Mouse (Mus musculus) heart, adult 9 months (tissue): ENCODE measurements at regions not wholly inside any gene's neighbourhood (a gene's known extent, or its start where the extent isn't known, plus 50 kb on each side); places are given as distances from the start of the nearest gene placed in this dataset.

Experiments
- DNase-seq, 2 experiments: peaks; one replicate each; pipeline ENCODE4 v3.0.0; 2022; ENCODE audit warnings: low spot score in 2 of 2

DNA sequence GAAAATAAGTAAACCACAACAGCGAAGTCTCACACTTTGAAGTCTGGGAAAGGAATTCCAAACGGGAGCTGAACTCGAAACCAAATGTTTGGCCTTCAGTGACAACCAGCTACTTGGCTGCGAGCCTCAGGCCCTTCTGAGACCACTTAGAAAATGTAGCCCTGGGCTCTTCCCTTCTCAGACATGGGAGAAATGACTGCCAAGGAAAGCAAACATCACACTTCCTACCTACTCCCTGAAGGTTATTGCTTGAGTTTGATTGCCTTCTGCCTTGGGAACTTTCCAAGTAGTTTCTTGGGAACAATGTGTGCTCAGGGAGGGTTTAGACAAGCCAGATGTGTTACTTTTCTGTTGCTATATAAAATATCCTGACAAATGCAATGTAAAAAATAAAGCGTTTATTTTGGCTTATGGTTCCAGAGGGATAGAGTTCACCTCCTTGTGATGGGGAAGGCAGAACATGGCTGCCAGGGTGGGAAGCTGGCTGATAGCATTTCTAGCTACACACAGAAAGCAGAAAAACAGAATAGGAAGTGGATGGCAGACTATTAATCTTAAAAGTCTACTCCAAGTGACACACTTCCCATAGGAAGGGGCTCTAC, 194.8 kb upstream of the Rack1 start:
- DNase-seq: peak; percentile 79 to 85

DNA sequence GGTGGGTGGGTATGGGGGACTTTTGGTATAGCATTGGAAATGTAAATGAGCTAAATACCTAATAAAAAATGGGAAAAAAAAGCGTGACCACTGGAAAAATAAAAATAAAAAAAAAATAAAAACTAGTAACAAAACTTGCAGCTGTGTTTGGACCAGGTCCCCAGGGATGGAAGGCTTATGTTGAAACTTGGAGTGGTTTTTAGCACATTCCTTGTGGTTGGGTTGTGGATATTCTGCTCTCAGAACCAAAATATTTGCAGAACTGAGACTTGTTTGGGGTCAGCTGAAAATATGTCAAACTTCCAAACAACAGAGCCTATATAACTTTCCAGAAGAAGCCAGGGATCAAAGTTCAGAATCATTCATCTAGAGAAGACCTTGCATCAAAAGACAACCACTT, 199.0 kb upstream of the Rack1 start:
- DNase-seq: peak; percentile 34 to 67

DNA sequence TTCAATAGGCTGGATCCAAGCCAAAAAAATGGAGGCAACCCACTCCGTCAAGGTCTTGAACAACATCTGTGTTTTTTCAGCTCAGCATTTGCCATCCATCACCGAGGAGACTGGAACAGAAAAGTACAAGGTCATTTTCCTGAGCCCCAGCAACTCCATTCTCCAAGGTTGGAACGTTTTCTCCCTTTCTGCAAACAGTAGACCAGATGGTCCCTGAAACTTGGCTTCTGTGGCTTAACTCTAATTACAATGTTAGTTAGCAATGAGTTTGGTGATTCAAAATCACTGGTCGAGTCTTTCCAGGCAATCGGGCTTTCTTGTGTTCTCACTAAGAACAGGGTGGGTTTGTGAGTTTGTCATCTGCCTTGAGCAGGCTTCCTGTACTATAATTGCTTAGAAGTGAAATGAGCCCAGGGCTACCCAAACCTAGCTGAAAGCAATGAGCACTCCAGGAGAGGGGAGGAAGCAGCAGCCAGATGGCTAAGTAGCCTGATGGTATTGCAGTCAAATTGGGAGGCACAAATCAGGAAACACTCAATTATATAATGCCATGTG, 200.5 kb upstream of the Rack1 start:
- peak; percentile 60 to 61 for DNase-seq

DNA sequence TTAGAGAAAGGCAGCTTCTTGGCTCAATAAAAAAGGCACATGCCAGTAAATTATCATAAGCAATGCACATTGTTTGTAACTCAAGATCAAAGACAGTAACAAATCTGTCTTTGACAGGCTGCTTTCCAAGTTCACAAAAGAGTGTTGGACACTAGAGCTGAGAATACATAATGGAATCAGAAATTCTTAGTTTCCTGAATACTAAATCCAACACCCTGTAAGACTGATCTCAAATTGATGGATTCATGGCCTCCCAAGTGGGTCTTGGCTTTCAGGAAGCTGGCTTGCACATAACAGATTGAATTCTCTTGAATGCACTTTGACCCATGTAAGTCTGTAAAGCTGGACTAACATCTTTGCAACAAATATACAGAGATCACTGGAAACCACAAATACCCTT, 201.1 kb upstream of the Rack1 start:
- DNase-seq: no peak

DNA sequence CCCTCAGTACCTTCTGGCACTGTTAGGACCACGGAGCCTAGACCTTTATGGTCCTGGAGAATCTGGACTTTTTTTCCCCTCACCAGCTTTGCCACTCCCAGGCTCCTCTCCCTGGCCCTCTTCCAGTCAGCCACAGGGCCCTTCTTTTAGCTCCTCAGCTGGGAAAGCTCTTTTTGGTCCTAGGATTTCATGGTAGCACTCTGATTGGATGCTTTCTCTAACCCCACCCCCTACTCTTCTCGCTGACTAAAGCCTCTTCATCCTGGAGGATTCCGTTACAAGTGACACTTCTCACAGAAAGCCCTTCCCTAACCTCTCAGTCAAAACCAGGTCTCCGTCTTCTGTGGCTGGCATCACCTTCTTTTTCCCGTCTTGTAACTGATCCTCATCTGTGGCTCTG, 205.7 kb upstream of the Rack1 start:
- DNase-seq: no peak

DNA sequence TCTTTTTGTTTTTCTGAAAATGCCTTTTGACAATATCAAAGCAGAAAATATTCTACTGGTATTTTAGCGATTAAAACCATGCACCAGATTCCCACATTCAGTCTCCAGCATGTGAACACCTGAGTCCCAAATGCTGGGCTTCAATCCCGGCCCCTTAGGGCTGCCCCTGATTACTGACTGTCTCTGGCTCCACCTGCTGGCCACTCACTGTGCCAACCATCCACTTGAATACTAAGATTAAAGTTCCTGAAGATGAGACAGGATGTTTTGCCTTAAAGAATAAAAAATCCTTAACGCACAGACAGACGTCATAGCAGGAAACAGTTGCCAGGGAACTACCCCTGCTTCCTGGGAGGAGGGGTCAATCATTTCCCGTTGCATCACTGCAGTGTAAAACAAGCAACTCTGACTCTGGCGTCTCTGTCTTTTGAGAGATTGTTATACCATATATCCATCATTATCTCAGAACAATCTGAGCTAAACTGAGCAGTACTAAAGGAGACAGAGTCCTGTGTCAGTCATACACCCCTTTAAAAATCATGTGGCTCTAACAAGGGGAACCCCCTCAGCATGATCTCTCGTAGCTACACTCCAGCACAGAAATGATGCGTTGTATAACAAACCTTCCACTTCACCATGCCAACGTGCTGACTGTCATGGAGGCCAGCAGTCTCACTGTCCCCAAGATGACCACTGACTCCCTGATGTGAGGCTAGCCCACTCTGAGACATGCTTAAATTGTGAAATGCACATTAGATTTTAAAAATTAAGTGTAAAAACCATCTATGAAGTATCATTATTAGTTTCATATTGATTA, 211.1 kb upstream of the Rack1 start:
- peak; percentile 16 to 31 for DNase-seq

DNA sequence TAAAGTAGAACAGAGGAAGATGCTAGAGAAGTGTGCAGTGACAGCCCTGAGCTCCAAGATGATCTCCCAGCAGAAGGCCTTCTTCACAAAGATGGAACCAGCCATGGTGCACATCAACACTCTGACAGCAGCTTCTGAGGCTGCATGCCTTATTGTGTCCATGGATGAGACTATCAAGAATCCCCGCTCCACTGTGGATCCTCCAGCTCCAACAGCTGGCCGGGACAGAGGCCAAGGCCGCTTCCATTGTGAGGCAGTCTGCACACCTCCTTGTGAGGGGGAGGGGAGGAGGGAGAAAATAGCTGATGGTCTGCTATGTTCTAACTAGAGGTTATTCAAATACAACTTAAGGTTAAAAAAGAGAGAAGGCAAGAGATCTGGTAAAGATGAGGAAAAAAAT, 231.4 kb upstream of the Rack1 start:
- no peak for DNase-seq

DNA sequence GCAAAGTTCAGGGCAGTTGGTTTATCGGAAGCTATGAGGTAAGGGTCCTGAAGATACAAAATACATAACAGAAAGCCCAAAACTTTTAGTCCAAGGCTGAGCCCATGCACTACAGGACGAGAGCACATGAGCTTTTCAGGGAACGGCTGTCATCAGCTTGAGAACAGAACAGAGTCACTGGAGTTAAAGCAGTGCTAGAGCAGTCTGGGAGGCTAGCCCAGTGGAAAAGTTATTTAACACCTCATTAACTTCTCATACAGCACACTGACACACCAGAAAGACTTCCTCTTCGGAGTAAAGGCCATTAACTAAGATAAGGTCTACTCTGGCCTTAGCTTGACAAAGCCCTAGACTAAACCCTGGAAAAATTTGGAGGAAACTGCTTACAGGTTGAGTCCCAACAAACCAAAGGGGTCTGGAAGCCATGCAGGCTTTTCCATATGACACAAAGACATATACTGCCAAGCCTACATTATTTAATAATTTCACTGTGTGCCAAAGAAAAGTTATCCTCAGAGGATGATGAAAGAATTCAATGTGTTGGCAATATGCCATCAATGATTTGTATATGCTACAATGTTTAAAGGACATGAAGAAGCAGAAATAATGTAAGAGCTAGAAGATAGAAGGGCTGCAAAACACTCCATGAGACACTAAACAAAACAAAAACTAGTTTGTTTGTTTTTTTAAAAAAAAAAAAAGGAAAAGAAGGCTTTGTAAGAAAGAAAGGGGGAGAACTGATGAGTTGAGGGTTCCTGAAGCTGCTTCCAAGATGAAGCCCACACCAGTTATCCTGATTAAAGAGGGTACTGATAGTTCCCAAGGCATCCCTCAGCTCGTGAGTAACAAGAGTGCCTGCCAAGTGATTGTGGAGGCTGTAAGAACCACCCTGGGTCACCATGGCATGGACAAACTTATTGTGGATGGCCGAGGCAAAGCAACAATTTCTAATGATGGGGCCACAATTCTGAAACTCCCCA, 232.3 kb upstream of the Rack1 start:
- no peak for DNase-seq

DNA sequence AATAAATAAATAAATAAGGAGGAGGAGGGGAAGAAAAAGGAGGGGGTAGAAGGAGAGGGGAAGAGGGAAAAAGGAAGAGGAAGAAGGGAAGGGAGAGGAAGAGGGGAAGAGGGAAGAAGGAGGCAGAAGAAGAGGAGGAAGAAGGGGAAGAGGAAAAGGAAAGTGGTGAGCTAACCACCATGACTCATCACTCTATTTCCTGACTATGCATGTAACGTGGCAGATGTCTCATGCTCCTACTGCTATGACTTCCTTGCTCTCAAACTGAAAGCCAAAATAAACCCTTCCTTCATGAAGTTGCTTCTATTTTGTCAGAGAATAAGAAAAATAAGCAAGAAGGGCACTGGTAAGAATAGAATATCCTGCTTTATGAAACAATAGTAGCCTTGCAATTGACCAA, 242.1 kb upstream of the Rack1 start:
- no peak for DNase-seq

DNA sequence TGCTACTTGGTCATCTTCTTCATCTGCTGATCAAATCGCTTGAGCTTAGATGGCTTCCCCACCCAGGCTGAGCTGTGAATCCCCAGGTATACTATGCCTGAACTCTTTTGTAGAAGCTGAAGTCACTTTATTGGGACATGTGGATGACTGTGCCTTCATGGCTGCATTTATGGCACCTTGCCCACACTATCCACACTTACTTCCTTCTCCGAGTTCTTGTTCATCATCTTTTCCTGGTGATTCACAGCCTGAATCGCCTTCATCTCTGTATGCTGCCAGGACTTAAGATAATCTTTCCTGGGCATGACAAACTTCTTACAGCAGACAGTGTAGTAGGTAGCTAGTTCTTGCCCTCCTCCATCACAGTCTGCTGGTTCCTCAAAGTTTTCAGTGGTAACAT, 248.1 kb upstream of the Rack1 start:
- DNase-seq: no peak

DNA sequence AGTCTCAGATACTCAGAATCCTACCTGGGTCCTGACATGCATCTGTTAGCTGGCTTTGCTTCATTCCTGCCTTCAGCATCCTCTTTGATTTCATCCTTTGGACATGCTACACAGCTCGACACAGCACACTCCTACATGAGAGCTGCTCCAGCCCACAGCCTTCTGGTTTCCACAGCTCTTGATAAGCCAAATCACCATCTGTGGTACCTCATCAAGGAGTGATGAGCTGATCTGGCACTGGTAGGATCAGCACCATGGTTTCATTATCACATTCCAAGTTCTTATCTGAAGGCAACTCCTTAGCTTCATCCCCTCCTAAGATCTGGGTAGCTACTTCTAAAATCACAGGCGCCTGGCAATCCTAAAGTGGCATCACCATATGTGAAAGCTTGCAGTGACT, 248.9 kb upstream of the Rack1 start:
- DNase-seq: no peak

DNA sequence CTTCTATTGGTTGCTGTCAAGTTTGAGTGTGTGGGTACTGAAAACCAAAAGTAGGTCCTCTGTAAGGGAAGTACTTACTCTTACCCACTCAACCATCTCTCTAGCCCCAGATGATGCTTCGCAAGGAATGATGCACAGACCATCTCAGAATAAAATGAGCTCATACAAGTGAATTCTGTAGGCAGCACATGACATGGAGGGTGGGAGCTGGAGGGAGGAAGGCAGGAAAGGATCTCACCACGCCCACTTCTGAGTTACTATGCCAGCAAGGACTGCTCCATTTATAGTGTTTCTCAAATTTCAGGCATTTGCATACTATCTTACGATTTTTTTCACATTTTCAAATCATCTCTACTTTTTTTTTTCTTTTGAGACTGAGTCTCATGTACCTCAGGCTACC, 273.8 kb upstream of the Rack1 start:
- no peak for DNase-seq

DNA sequence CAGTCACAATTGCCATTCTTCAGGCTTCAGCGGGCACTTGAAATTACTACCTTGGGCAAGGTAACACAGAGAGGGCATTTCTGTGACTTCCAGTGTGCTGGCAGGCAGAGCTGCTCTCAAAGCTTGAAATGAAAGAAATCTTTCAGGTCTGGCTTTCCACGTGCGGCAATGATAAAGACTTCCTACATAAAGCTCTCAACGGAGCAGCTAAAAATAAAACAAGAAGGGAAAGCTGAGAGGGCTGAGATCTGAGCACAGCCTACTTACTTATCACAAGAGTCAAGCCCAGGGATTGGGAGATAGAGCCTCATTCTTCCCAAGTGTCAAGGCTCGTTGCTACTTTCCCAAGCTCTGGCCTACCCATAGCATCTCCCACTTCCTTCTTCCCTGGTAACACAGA, 274.6 kb upstream of the Rack1 start:
- DNase-seq: no peak

DNA sequence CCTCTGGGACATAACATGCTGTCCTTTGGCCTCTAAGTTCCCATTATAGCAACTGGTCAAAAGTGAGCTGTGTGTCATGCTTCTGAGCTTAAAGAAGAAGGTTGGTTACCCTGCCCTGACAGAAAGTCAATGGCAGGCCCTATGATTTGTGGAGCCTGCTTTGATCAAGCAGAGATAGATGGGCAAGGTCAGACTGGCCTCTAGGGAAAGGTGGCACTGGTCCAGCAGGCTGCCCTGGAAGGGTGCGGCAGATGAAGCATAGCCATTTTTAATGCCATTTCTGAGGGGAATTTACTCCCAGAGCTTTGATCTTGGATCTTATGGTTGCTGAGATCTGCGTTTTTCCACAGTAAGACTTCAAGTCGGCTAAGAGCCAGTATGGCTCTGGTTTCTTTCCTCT, 293.2 kb upstream of the Rack1 start:
- no peak for DNase-seq

DNA sequence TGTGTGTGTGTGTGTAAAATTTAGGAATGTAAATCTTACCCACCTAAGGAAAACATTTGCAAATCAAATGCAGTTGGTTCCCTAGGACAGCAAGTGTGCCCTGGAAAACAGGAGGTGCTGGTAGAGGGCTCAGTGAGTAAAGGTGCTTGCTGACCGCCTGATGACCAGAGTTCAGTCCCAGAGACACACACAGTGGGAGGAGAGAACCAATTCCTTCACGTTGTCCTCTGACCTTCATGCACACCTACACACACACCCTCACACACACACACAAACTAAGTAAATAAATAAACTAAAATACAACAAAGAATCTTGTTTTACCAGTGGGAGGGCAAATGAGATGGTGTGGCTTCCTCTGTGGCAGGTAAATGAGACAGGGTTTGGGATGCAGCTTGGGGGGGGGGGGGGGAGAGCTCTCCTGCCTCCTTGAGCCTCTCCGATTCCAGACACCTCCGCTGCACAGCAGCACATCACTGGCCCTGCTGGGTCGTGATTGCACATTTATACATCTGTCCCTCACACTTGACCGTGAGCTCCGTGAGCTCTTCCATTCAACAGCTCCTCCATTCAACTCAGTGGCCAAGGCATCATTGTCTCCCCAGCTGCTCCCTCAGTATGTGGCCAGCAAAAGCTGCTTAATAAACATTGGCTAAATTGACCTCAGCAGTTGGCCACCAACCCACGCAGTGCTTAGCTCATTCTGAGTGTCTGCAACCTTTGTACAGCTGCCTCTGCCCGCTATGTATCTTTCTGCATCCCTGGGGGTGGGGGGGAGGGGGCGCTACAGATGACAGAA, 297.9 kb upstream of the Rack1 start:
- DNase-seq: peak in 1 of 2 experiments; percentile 1

DNA sequence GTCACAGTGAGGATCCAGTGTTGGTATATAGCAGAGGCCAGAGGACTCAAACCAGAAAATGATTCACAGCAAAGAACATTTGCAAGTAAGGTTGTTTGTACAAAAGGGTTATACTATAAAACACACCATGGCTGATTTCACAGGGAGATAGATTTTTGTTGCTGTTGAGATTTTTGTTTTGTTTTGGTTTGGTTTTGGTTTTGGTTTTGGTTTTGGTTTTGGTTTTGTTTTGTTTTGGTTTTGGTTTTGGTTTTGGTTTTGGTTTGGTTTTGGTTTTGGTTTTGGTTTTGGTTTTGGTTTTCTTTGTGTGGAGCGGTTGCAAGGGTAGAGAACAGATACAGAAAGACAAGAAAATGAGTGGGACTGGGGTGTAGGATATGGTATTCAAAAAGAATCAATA, 301.1 kb upstream of the Rack1 start:
- DNase-seq: no peak

DNA sequence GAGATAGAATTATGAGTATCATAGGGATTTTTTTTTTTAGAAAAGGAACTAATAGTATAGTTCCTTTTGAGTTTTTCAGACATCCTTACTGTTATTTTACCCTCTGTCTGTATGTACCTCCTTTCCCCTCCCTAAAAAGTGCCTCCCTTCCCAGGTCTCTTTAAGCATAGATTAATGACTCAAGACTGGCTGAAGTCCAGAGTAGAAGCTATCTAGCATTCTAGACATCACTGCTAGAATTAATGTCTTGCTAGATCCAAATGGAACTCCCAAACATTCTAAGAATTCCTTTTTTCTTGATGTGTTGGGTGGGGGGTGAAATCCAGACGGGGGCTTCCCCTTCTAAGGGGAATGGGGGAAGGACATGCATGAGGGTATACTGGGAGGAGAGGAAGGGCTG, 311.8 kb upstream of the Rack1 start:
- DNase-seq: no peak

DNA sequence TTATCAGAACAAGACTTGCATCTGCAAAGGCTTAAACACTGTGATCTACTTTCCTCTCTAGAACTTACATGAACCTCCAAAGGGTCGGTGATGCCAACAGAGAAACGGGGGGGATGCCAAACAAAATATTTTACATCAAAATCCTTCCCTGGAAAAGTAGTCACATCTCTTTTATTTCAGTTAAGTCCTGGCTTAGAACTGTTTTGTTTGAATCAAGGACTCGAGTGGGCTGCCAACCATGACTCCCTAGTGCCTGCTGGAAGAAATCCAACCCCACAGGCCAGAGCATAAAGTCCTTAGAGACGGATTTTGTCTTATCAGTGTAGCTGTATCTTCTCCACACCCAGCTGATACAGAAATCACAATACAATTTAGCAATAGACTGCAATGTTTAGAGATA, 336.1 kb upstream of the Rack1 start:
- DNase-seq: peak; percentile 7 to 54

DNA sequence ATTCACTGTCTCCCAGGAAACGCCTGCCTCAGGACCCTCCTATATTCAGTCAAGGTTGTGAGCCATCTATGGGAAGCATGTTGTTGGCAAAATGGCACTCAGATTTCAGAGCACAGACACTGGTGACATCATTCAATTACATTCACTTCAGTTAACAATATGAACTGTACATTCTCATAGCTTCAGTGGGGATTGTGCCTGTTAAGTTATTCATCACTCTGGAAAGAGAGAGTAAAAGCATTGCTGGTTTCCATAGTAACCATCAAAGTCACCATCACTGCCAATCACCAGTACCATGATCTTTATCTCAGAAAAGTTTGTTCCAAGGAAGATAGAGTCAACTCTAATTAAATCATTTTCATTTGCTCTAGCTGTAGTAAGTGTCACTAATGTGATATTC, 350.2 kb upstream of the Rack1 start:
- no peak for DNase-seq

DNA sequence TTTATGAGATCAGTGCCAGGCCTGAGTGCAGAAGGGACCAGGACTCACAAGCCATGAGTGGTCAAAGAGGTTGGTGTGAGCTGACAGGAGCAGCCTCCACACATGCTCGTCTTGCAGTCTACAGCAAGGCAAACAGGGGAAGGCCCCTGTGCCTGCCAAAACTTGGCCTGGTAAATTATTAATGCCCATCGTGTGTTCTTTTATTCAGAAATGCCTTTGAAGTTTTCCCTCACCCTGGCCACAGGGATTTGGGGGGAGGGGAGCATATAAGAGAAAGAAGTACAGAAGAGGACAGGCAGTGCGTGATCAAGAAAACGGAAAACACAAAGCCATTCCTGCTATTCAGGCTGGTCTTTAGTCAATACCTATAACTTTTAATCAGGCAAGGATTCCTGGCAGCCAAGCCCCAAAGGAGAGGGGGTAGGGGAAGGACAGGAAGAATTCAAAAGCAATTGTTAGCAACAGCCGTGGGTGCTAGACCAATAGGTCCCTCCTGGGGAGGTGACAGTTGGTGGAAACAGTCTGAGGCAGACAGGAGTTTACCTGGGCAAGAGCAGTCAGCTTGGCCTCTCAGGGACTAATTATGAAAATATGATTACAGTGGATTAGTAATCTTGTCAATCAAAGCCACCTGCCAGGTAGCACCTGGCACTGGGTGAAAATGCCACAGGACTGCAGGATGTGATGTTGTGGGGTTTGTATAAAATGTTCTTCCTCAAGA, 357.4 kb upstream of the Rack1 start:
- DNase-seq: no peak

DNA sequence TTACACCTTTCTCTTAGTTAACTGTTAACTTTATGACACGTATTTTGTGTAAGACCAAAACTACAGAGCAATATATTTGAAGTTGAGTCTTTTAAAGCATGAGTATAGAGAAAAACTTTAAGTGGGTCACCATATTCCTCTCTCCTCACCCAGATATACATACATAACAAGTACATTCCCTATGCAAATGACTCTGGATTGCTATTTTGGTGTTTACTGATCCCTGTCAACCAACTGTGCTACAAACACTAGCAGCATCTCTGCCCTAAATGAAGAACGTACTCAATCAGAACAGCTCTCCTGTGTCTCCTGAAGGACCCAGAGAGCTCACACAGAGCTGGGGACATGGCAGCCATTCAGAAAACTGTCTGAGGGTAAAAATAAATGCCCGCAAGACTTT, 363.4 kb upstream of the Rack1 start:
- DNase-seq: no peak
